Mouse (Mus musculus) lung, embryonic 16.5 days (tissue): Measurements from ENCODE around the gene Washc1. TPM values are rescaled to one million over a fixed set of nuclear protein-coding genes. Genes with fewer than 3 reads are reported as not detected.
"Not testable (repeated sequence)": the region's sequence is repeated elsewhere in the genome, so short reads cannot be mapped to it uniquely, and the experiment has no call there.

Experiments
- ATAC-seq: fragments of 200-750 bp; cut with Nextera tagmentation; 2 replicates; pipeline ENCODE4 v1.8.0; 2017; ENCODE audit warnings: low read depth, mild to moderate bottlenecking, moderate library complexity
- H3K27ac ChIP-seq: fragments of 300-500 bp; sonication (generic); 2 replicates; pipeline ENCODE4 v1.5.1; 2014; ENCODE audit warnings: mild to moderate bottlenecking, control low read depth, low read length
- H3K27me3 ChIP-seq: fragments of 300-500 bp; sonication (generic); 2 replicates; pipeline ENCODE4 v1.6.1; 2014; ENCODE audit warnings: low read depth, low read length, mixed read lengths; ENCODE audit not compliant: control insufficient read depth, insufficient read depth
- H3K36me3 ChIP-seq: fragments of 300-500 bp; sonication (generic); 2 replicates; pipeline ENCODE4 v1.6.1; 2014; ENCODE audit warnings: low read length; ENCODE audit not compliant: control insufficient read depth, insufficient read depth
- H3K4me1 ChIP-seq: fragments of 300-500 bp; sonication (generic); replicated peaks from 2 replicates; pipeline ENCODE4 v1.6.1; 2014; ENCODE audit warnings: low read length, mixed read lengths; ENCODE audit not compliant: control insufficient read depth, insufficient read depth
- H3K4me2 ChIP-seq: fragments of 300-500 bp; sonication (generic); 2 replicates; pipeline ENCODE4 v1.6.1; 2014; ENCODE audit warnings: low read depth, low read length, control low read depth
- H3K4me3 ChIP-seq: fragments of 300-500 bp; sonication (generic); 2 replicates; pipeline ENCODE4 v1.5.1; 2014; ENCODE audit warnings: mild to moderate bottlenecking, low read length, control low read depth
- H3K9ac ChIP-seq: fragments of 300-500 bp; sonication (generic); 2 replicates; pipeline ENCODE4 v1.6.1; 2014; ENCODE audit warnings: low read length, control low read depth
- H3K9me3 ChIP-seq: fragments of 300-500 bp; sonication (generic); 2 replicates; pipeline ENCODE4 v1.6.1; 2016; ENCODE audit warnings: low read length; ENCODE audit not compliant: control insufficient read depth
- WGBS: fragments of 180-500 bp; shearing (Covaris S2); extraction: QIAGEN DNeasy Blood & Tissue Kit; methylation state at CpG from one replicate; pipeline ENCODE4 v1.1.7; 2014; 5-methylcytosine and 5-hydroxymethylcytosine counted together
- polyA plus RNA-seq: library from polyadenylated mRNA; unstranded; fragments of >200 nt; fragmentation: Nextera tagmentation; extraction: Ambion mirVana; gene quantifications from 2 replicates; pipeline ENCODE4 v1.2.1, GENCODE M21; 2015

Gene Washc1
- polyA plus RNA-seq, result 38.6 and 41.2 TPM in 2 replicates

DNA sequence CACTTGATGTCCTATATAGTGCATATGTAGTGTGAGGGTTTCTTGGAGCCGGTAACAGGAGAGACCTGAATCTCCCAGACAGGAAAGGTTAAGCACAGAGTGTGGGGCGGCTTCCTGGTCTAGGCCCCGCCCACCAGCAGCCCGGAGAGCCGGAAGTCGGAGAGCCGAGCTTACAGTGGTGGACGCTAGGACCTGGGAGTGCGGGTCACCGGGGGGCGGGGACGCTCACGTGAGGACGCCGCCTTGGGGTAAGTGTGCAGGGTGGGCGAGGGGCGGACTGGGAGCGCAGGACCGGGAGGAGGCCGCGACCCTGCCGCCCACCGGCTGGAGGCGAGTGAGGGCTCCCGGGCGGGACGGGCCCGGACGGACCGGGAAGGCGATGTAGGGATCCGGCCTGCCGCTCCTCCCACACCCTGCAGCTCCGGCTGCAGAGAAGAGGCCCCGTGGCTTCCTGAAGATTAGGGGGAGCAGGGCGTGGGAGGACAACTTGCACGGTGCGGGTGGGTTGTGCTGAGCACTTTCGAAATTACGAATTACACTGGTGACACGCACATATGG is at the start of gene Washc1:
TSS of gene Washc1 (plus strand) at position 144 of the 558 bp plus-strand sequence.
- under 1% methylated on average over 41 of the region's 41 CpGs for WGBS
- Histone ChIP-seq H3K4me2 (peak within 1 kb of the TSS; percentile 63), H3K27me3 (no peaks in the 10 kb centered on the region)

DNA sequence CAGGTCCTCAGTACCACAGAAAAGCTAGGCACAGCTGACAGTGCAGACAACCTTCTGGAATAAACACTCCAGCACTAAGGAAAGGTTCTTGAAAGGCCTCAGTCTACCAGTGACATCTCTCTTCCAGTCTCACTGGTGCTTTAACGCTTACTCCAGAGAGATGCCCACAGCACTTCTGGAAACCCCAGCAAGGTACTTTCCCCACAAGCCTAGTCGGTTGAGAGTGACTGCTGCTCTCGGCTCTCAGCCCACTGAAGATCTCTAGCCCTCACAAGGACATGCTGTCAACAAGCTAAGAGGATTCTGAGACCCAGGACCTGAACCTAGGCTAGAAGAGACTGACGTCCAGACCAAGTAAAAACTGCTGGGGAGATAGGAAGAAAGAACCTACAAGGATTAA is 46.2 kb upstream of the Washc1 start:
- Histone ChIP-seq H3K27me3 (no peaks in the 10 kb centered on the region), H3K9ac (no peak overlapping the region), H3K27ac (no peak overlapping the region), H3K4me2 (no peak overlapping the region), H3K36me3 (no peaks in the 10 kb centered on the region), H3K9me3 (no peaks in the 10 kb centered on the region), H3K4me3 (no peak overlapping the region), H3K4me1 (no peaks in the 10 kb centered on the region)
- no peak for ATAC-seq
- WGBS, result 75% methylated on average over 4 of the region's 4 CpGs

More for the DNA sequence above, at the start of gene Washc1:
- ATAC-seq, result peak; percentile 99
- H3K27ac ChIP-seq, result peak within 1 kb of the TSS; percentile 33
- peak within 1 kb of the TSS; percentile 77 for H3K9ac ChIP-seq
- H3K36me3 ChIP-seq, result peaks cover 10% of the 10 kb centered on the region; the same call in 1 of the 2 replicates
- H3K4me1 ChIP-seq, result peaks cover 13% of the 10 kb centered on the region
- peak within 1 kb of the TSS; percentile 63 for H3K4me3 ChIP-seq
- H3K9me3 ChIP-seq, result no peaks in the 10 kb centered on the region

DNA sequence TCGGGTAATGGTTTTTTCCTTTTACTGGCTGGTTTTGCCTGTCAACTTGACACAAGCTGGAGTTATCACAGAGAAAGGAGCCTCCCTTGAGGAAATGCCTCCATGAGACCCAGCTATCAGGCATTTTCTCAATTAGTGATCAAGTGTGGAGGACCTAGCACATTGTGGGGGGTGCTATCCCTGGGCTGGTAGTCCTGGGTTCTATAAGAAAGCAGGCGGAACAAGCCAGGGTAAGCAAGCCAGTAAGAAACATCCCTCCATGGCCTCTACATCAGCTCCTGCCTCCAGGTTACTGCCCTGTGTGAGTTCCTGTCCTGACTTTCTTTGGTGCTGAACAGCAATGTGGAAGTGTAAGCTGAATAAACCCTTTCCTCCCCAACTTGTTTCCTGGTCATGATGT is 42.3 kb upstream of the Washc1 start:
- not testable (repeated sequence) for ATAC-seq, H3K27me3 ChIP-seq, H3K4me1 ChIP-seq, H3K9ac ChIP-seq, H3K4me3 ChIP-seq, H3K27ac ChIP-seq, H3K9me3 ChIP-seq, H3K4me2 ChIP-seq, H3K36me3 ChIP-seq
- WGBS, result 97% methylated on average over 2 of the region's 2 CpGs

DNA sequence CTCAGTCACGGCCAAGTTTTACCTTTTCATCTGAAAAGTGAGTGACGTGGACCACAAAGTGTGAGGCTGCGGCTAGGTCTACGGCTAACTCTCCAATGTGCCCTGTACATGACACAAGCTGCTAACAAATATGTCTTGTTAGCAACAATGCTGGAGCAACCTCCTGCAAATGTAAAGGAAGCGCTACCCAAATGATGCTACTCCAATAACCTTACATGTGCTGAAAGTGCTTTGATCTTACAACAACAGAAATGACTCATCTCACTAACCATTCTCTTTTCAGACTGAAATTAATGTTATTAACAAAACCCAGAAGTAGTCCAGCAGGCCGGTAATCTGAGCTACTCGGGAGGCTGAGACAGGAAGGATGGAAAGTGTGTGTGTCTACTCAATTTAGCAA is 37.4 kb upstream of the Washc1 start:
- 90% methylated on average over 7 of the region's 7 CpGs for WGBS
- Histone ChIP-seq H3K9me3 (no peaks in the 10 kb centered on the region), H3K36me3 (no peaks in the 10 kb centered on the region; the same call in 1 of the 2 replicates), H3K4me2 (no peak overlapping the region), H3K4me3 (no peak overlapping the region), H3K27ac (no peak overlapping the region), H3K4me1 (peaks cover 4% of the 10 kb centered on the region; the same call in 1 of the 2 replicates), H3K9ac (no peak overlapping the region), H3K27me3 (no peaks in the 10 kb centered on the region)
- ATAC-seq, result no peak

DNA sequence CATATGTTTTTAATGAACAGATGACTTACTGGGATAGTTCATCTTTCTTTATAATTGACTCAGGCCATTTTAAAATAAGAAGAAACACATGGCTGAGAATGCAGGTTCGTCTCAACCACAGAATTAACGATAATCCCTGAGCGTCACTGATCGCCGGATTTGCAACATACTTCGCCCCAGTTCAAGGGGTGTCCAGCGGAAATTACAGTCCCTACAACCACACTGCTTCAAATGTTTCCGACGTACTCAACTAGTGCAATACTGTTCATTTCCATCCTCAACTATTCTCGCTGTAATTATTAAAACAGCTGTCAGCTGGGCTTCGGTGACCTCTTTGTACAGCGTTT is 35.5 kb upstream of the Washc1 start:
- Histone ChIP-seq H3K27ac (no peak overlapping the region), H3K9ac (peak overlapping the region; percentile 82), H3K4me2 (peak overlapping the region; percentile 91), H3K4me3 (peak overlapping the region; percentile 96), H3K9me3 (no peaks in the 10 kb centered on the region), H3K4me1 (peaks cover 4% of the 10 kb centered on the region; the same call in 1 of the 2 replicates), H3K27me3 (no peaks in the 10 kb centered on the region), H3K36me3 (peaks cover 9% of the 10 kb centered on the region)
- no peak for ATAC-seq
- WGBS, result 6% methylated on average over 12 of the region's 12 CpGs

DNA sequence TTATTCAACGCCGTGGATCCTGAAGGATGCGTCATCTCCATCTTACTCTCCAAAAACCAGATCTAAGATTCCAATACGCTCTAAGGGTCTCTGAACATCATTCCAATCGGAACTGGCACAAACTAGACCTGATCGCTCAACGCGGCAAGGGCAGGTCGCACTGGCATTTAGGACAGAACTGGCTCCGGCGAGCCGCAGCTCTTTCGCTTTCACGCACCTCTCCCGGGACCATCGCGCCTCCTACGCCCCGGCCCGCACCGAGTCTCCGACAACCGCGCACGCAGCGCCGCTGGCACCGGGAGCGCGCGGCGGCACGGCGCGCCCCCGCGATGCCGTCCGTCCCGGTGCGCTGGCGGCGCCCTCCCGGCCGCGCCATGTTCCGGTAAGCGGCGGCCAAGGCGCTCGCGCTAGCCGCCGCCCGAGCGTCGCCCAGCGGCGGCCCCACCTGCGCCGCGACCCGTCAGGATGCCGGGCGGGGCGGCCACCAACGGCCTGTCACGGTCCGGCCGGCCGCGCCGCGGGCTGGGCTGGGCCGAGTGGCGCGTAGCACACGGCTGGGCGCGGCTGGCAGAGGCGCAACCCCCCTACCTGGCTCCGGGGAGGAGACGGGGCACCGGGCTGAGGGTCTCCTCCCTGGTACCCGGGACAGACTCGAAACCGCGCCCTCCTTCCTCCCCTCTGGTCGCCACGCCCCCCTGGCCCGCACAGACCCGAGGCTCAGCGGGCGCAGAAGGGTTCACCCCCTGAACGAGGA is 35.0 kb upstream of the Washc1 start:
- Histone ChIP-seq H3K4me3 (peak overlapping the region; percentile 96), H3K9ac (peak overlapping the region; percentile 82), H3K36me3 (peaks cover 13% of the 10 kb centered on the region), H3K27ac (peak overlapping the region; percentile 82), H3K4me1 (peaks cover 4% of the 10 kb centered on the region; the same call in 1 of the 2 replicates), H3K27me3 (no peaks in the 10 kb centered on the region), H3K9me3 (no peaks in the 10 kb centered on the region), H3K4me2 (peak overlapping the region; percentile 91)
- peak; percentile 88 for ATAC-seq
- WGBS, result under 1% methylated on average over 57 of the region's 95 CpGs

DNA sequence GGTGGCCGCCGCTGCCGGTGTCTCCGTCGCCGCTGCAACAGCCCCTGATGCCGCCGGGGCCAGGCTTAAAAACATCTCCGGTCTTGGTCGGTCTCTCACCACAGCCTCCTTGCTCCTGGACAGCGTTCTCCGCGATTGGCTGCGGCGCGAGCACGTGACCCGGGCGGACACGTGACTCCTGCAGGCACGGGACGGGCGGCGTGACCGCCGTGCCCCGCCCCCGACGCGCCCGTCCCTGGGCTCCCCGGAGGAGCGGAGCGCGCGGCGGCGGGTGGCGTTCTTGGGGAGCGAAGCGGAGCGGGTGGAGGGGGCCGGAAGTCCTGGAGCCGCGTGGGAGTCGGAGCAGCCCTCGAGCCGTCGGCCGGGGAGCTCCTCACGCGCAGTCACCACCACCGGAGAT is 34.4 kb upstream of the Washc1 start, which contains the start of gene Ankrd12:
TSS of gene Ankrd12 (minus strand) at position 156 of the 400 bp plus-strand sequence.
- under 1% methylated on average over 45 of the region's 53 CpGs for WGBS

DNA sequence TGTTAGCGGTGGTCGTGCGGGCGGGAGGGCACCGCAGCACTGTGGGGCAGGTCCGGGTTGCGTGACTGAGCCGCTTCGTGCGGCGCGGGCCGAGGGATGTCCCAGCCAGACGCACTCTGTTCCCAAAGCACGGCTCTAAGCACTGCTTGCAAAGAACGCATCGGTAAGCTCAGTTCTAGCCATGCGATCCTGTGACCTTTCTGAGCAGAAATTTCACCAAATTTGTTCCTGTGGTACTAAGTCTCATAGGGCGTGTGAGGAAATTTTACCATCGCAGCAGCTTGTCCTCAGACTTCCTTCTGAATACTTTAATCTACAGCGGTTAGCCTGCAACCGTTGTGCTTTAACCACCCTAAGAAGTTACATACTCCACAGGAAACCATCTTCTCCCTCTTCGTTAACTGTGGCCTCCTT is 33.9 kb upstream of the Washc1 start:
- peak overlapping the region; percentile 82 for H3K27ac ChIP-seq
- no peaks in the 10 kb centered on the region for H3K27me3 ChIP-seq
- peaks cover 4% of the 10 kb centered on the region; the same call in 1 of the 2 replicates for H3K4me1 ChIP-seq
- H3K4me3 ChIP-seq, result peak overlapping the region; percentile 96
- H3K9me3 ChIP-seq, result no peaks in the 10 kb centered on the region
- peak overlapping the region; percentile 91 for H3K4me2 ChIP-seq
- peak; percentile 71 for ATAC-seq
- WGBS, result under 1% methylated on average over 23 of the region's 23 CpGs
- H3K9ac ChIP-seq, result peak overlapping the region; percentile 82
- peaks cover 13% of the 10 kb centered on the region for H3K36me3 ChIP-seq

More for the DNA sequence above, 34.4 kb upstream of the Washc1 start, which contains the start of gene Ankrd12:
- peak within 1 kb of the TSS; percentile 91 for H3K4me2 ChIP-seq
- H3K36me3 ChIP-seq, result peaks cover 13% of the 10 kb centered on the region
- peak within 1 kb of the TSS; percentile 82 for H3K9ac ChIP-seq
- H3K9me3 ChIP-seq, result no peaks in the 10 kb centered on the region
- H3K4me1 ChIP-seq, result peaks cover 4% of the 10 kb centered on the region; the same call in 1 of the 2 replicates
- peak within 1 kb of the TSS; percentile 96 for H3K4me3 ChIP-seq
- no peaks in the 10 kb centered on the region for H3K27me3 ChIP-seq
- H3K27ac ChIP-seq, result peak within 1 kb of the TSS; percentile 82
- peak; percentile 99 for ATAC-seq

DNA sequence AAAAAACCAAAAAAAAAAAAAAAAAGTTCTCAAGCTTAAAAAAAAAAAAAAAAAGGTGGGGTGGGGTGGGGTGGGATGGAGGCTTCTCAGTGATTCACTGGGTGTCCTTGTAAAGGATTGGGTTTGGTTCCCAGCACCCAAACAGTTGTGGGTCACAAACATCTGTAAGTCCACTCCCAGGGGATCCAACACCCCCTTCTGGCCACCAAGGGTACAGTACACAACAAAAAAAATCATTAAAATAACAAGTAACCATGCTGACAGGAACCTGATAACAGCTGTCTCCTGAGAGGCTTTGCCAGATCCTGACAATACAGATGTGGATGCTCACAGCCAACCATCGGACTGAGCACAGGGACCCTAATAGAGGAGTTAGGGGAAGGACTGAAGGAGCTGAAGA is 26.9 kb upstream of the Washc1 start:
- Histone ChIP-seq H3K4me2 (no peak overlapping the region), H3K27ac (no peak overlapping the region), H3K9me3 (no peaks in the 10 kb centered on the region), H3K4me3 (no peak overlapping the region), H3K36me3 (peaks cover 21% of the 10 kb centered on the region), H3K9ac (no peak overlapping the region), H3K4me1 (no peaks in the 10 kb centered on the region), H3K27me3 (no peaks in the 10 kb centered on the region)
- 63% methylated on average over 1 of the region's 1 CpGs for WGBS
- ATAC-seq, result no peak
